Comparison of ENCODE assay signal across 11 mouse cellular contexts in the genomic region with DNA sequence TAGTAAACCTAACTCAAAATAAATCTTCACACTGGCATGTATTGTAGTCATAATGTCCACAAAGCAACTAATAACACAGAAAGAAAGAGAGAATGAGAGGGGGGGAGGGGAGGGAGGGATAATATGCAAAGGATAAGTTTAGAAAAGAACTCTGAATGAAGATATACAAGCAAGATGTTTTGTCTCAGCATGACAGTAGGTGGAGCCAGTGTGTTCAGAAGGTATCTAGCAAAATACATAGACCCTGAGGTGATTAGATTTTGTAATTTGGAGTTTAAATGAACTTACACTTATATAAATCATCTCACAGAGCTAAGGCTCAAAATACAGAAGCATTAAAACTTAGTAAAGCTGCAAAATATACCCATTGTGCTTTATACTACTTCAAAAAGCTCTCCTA. TPM values are rescaled to one million over a fixed set of nuclear protein-coding genes. Genes with fewer than 3 reads are reported as not detected.
DNase-seq lines count a peak whose midpoint lies in the region; ATAC-seq and TF ChIP-seq lines count a peak whose summit lies in the region.
"Had no signal": no experiment of that assay in that cellular context is flagged by ENCODE, and none has a peak within 500 bp of the region (broad histone marks: within the 10 kb centered on the region; RNA-seq: fewer than 3 reads in every experiment).

No protein-coding gene starts in this region.

- H3K36me3 ChIP-seq in MEL (ENCODE audit: control insufficient read depth in 1 of 2, insufficient read depth in 2 of 2, low read length in 2 of 2) = peaks cover 0 to 1% of the 10 kb centered on the region in 2 experiments; a peak in 1 of 4 replicates
- H3K36me3 ChIP-seq: heart, embryonic 15.5 days had no signal

- peak; percentile 31 for DNase-seq in CD4-positive, CD25-positive, alpha-beta regulatory T cell, adult 2 months (ENCODE audit: low read depth, low spot score)
- DNase-seq in left cerebral cortex, adult 2 months (ENCODE audit: extremely low spot score in 1 of 2, low spot score in 2 of 2) = no peak
- DNase-seq in left cerebral cortex, adult 9 months (ENCODE audit: low spot score in 2 of 2) = no peak
- DNase-seq in MEL (ENCODE audit: low read depth, low spot score) (peak; percentile 44), MN1 (ENCODE audit: low spot score) (no peak)
- no peak for DNase-seq in adrenal gland, postnatal 36 days
- DNase-seq: right cerebral cortex, adult 18-20 months had no signal

- ATAC-seq in CD4-positive, CD25-positive, alpha-beta regulatory T cell, adult 4 months = no peak
- peak; percentile 54; the same call in 1 of the 2 replicates for ATAC-seq in megakaryocyte progenitor cell, adult 5-6 weeks (replicated peaks; ENCODE audit: poor library complexity)

- peak; percentile 23 for TF ChIP-seq RAD21 in MEL (IDR thresholded peaks at IDR 0.05; ENCODE audit: low read depth, low read length)

- H3K27me3 ChIP-seq in MEL (ENCODE audit: control insufficient read depth in 1 of 2, insufficient read depth in 2 of 2, low read length in 2 of 2) = no peaks in the 10 kb centered on the region
- H3K27me3 ChIP-seq: heart, embryonic 15.5 days; megakaryocyte, embryonic 14.5 days had no signal

- H3K79me2 ChIP-seq in MEL (ENCODE audit: control insufficient read depth, insufficient read depth, low read length, poor library complexity) = no peaks in the 10 kb centered on the region; the same call in 1 of the 2 replicates

- no peak overlapping the region for H3K9ac ChIP-seq in MEL (ENCODE audit: control insufficient read depth, low read depth, low read length, poor library complexity, severe bottlenecking)
- H3K9ac ChIP-seq: heart, embryonic 15.5 days had no signal

- no peaks in the 10 kb centered on the region for H3K9me3 ChIP-seq in MEL (replicated peaks; ENCODE audit: insufficient read depth, low read length)
- H3K9me3 ChIP-seq: heart, embryonic 15.5 days had no signal

- H3K4me1 ChIP-seq in MEL (ENCODE audit: control insufficient read depth in 1 of 2, insufficient read depth in 2 of 2, low read length in 2 of 2) = no peaks in the 10 kb centered on the region
- H3K4me1 ChIP-seq: heart, embryonic 15.5 days; megakaryocyte, embryonic 14.5 days had no signal

- peak; percentile 26; the same call in 1 of the 2 replicates for TF ChIP-seq CTCF in left cerebral cortex, adult 2 months (IDR thresholded peaks at IDR 0.05)
- TF ChIP-seq CTCF in MEL (IDR thresholded peaks at IDR 0.05 in 2 of 3, conservative IDR thresholded peaks at IDR 0.05 in 1 of 3; ENCODE audit: control insufficient read depth in 1 of 3, insufficient read depth in 1 of 3, low read depth in 2 of 3, low read length in 3 of 3, poor library complexity in 1 of 3, severe bottlenecking in 1 of 3) = peak in 1 of 3 experiments; percentile 49; a peak in 2 of 6 replicates

- no peak for TF ChIP-seq POLR2A in MEL (IDR thresholded peaks at IDR 0.05; ENCODE audit: control insufficient read depth in 1 of 2, insufficient read depth in 1 of 2, low read depth in 1 of 2, low read length in 2 of 2, poor library complexity in 1 of 2)

- no peak for TF ChIP-seq EP300 in MEL (IDR thresholded peaks at IDR 0.05; ENCODE audit: low read depth in 1 of 2, low read length in 2 of 2)

- intact Hi-C loops in left cerebral cortex, adult 2 months (cut with DNase I) = loop anchor here (1.0 kb wide), 1 partner anchor 67 kb away; no protein-coding TSS in a partner anchor

- no peak overlapping the region for H3K4me3 ChIP-seq in left cerebral cortex, adult 2 months
- H3K4me3 ChIP-seq in MEL (ENCODE audit: control insufficient read depth in 1 of 2, insufficient read depth in 1 of 2, low read depth in 2 of 2, low read length in 2 of 2) = no peak overlapping the region
- H3K4me3 ChIP-seq: heart, embryonic 15.5 days; megakaryocyte, embryonic 14.5 days had no signal

- no peak overlapping the region for H3K27ac ChIP-seq in left cerebral cortex, adult 2 months
- no peak overlapping the region for H3K27ac ChIP-seq in MEL (ENCODE audit: control insufficient read depth, low read depth, low read length)
- H3K27ac ChIP-seq: heart, embryonic 15.5 days had no signal

TF ChIP-seq in MEL, 35 proteins besides CTCF, POLR2A, EP300 and RAD21:
- no peak for TF ChIP-seq USF2 (IDR thresholded peaks at IDR 0.05; ENCODE audit: borderline replicate concordance in 1 of 2, insufficient read depth in 1 of 2, low read depth in 1 of 2, low read length in 2 of 2)
- peak; percentile 42 for TF ChIP-seq SMC3 (IDR thresholded peaks at IDR 0.05; ENCODE audit: low read depth, low read length)
TF ChIP-seq in MEL: peak in this region for 1.

RNA-seq across cellular contexts. Expression of gene Acer3, which starts 44.7 kb away (rescaled TPM):
- polyA plus RNA-seq in CD4-positive, CD25-positive, alpha-beta regulatory T cell, adult 4 months (2017; shearing (Covaris generic)) = 10 to 100 TPM in 1 of 2 experiments, 1 to 10 TPM in 1; 9.3 to 17.1 TPM
- 10 to 100 TPM; 22.2 to 25.4 TPM for total RNA-seq in left cerebral cortex, adult 2 months (2021)
- 41.7 and 44.3 TPM in 2 replicates for total RNA-seq in MEL (2012; rRNA removed)
- polyA plus RNA-seq in MEL (2012; ENCODE audit: insufficient read depth in 1 of 2, insufficient read length in 2 of 2, low read depth in 1 of 2, low replicate concordance in 2 of 2, missing spikeins in 1 of 2) = 10 to 100 TPM in 1 of 2 experiments, not detected in 1; 17.2 TPM
- 59.0 and 59.9 TPM in 2 replicates for total RNA-seq in megakaryocyte progenitor cell, adult 5-6 weeks (2015)
- total RNA-seq in megakaryocyte progenitor cell, adult 5-6 weeks (2017) = 36.8 and 43.4 TPM in 2 replicates
- total RNA-seq in adrenal gland, postnatal 36 days (2021) = 10 to 100 TPM; 12.9 to 17.3 TPM

Comparison
In these comparisons a context has a peak if more than half of its experiments do, and no peak if none do; other contexts are left out.
1. DNase-seq: peak in CD4-positive, CD25-positive, alpha-beta regulatory T cell, adult 2 months (single experiment) and MEL (single experiment); none in left cerebral cortex, adult 2 months (0 of 2), left cerebral cortex, adult 9 months (0 of 2), adrenal gland, postnatal 36 days (0 of 2) and MN1 (single experiment).